Mouse (Mus musculus) liver, embryonic 16.5 days (tissue): Measurements from ENCODE around the gene Abhd14b. TPM values are rescaled to one million over a fixed set of nuclear protein-coding genes. Genes with fewer than 3 reads are reported as not detected.

Source experiments
- ATAC-seq: fragments of 200-750 bp; cut with Nextera tagmentation; 2 replicates; pipeline ENCODE4 v1.8.0; 2017; ENCODE audit warnings: low read depth, mild to moderate bottlenecking, moderate number of reproducible peaks, moderate library complexity
- H3K27ac ChIP-seq: fragments of 300-500 bp; sonication (generic); 2 replicates; pipeline ENCODE4 v1.5.1; 2014; ENCODE audit warnings: mild to moderate bottlenecking, low read length
- H3K27me3 ChIP-seq: fragments of 300-500 bp; sonication (generic); 2 replicates; pipeline ENCODE4 v1.6.1; 2014; ENCODE audit warnings: low read depth, low read length, mixed read lengths; ENCODE audit not compliant: control insufficient read depth, insufficient read depth
- H3K36me3 ChIP-seq: fragments of 300-500 bp; sonication (generic); 2 replicates; pipeline ENCODE4 v1.6.1; 2014; ENCODE audit warnings: mild to moderate bottlenecking; ENCODE audit not compliant: control insufficient read depth, insufficient read depth
- H3K4me1 ChIP-seq: fragments of 300-500 bp; sonication (generic); 2 replicates; pipeline ENCODE4 v1.6.1; 2014; ENCODE audit warnings: low read depth, low read length, mixed read lengths; ENCODE audit not compliant: control insufficient read depth
- H3K4me2 ChIP-seq: fragments of 300-500 bp; sonication (generic); 2 replicates; pipeline ENCODE4 v1.6.1; 2014; ENCODE audit warnings: low read depth, low read length, mixed read lengths
- H3K4me3 ChIP-seq: fragments of 300-500 bp; sonication (generic); 2 replicates; pipeline ENCODE4 v1.5.1; 2014; ENCODE audit warnings: low read depth, mild to moderate bottlenecking, low read length
- H3K9ac ChIP-seq: fragments of 300-500 bp; sonication (generic); 2 replicates; pipeline ENCODE4 v1.6.1; 2014; ENCODE audit warnings: low read depth, low read length
- H3K9me3 ChIP-seq: fragments of 300-500 bp; sonication (generic); replicated peaks from 2 replicates; pipeline ENCODE4 v1.6.1; 2016; ENCODE audit warnings: low read length; ENCODE audit not compliant: control insufficient read depth
- WGBS: fragments of 180-500 bp; shearing (Covaris S2); extraction: QIAGEN DNeasy Blood & Tissue Kit; methylation state at CpG from one replicate; pipeline ENCODE4 v1.1.7; 2014; ENCODE audit not compliant: insufficient replicate concordance; 5-methylcytosine and 5-hydroxymethylcytosine counted together
- polyA plus RNA-seq: library from polyadenylated mRNA; unstranded; fragments of >200 nt; fragmentation: Nextera tagmentation; extraction: Ambion mirVana; gene quantifications from 2 replicates; pipeline ENCODE4 v1.2.1, GENCODE M21; 2015

Abhd14b gene
- polyA plus RNA-seq, 1 experiment from 2014 or later: 37.5 TPM

GRCm38 (mm10) chr9:106409096-106409495 is 38.2 kb upstream of the Abhd14b start:
- H3K4me1 ChIP-seq: peaks cover 23% of the 10 kb centered on the region
- no peaks in the 10 kb centered on the region for H3K36me3 ChIP-seq
- H3K27ac ChIP-seq: no peak overlapping the region
- H3K9me3 ChIP-seq: 0 out of 2 replicates have a peak, but pooled peaks cover 3% of the 10 kb centered on the region
- H3K4me2 ChIP-seq: no peak overlapping the region
- no peak overlapping the region for H3K4me3 ChIP-seq
- ATAC-seq: no peak
- H3K27me3 ChIP-seq: no peaks in the 10 kb centered on the region
- WGBS: 94% methylated on average over 4 of the region's 4 CpGs
- no peak overlapping the region for H3K9ac ChIP-seq

- no peak overlapping the region for H3K27ac ChIP-seq
- no peak overlapping the region for H3K4me3 ChIP-seq
- 0 out of 2 replicates have a peak, but pooled peaks cover 3% of the 10 kb centered on the region for H3K9me3 ChIP-seq
- no peaks in the 10 kb centered on the region for H3K36me3 ChIP-seq
- no peak overlapping the region for H3K4me2 ChIP-seq
- H3K27me3 ChIP-seq: no peaks in the 10 kb centered on the region
- peaks cover 23% of the 10 kb centered on the region for H3K4me1 ChIP-seq
- no peak overlapping the region for H3K9ac ChIP-seq
- ATAC-seq: no peak
- 77% methylated on average over 2 of the region's 2 CpGs for WGBS
These were observed 37.1 kb upstream of the Abhd14b start for GRCm38 (mm10) chr9:106410086-106410650.

- H3K9ac ChIP-seq: peak overlapping the region; percentile 42
- H3K36me3 ChIP-seq: no peaks in the 10 kb centered on the region
- peak overlapping the region; percentile 66 for H3K27ac ChIP-seq
- ATAC-seq: peak; percentile 93
- H3K4me2 ChIP-seq: peak overlapping the region; percentile 61
- WGBS: 18% methylated on average over 9 of the region's 9 CpGs
- H3K4me3 ChIP-seq: peak overlapping the region; percentile 39
- H3K4me1 ChIP-seq: peaks cover 23% of the 10 kb centered on the region
- H3K9me3 ChIP-seq: 0 out of 2 replicates have a peak, but pooled peaks cover 3% of the 10 kb centered on the region
- H3K27me3 ChIP-seq: no peaks in the 10 kb centered on the region
These were observed 36.1 kb upstream of the Abhd14b start for GRCm38 (mm10) chr9:106411091-106411594.

- WGBS: 29% methylated on average over 6 of the region's 6 CpGs
- H3K36me3 ChIP-seq: no peaks in the 10 kb centered on the region
- H3K27me3 ChIP-seq: no peaks in the 10 kb centered on the region
- peak overlapping the region; percentile 39 for H3K4me3 ChIP-seq
- peak; percentile 80 for ATAC-seq
- peak overlapping the region; percentile 66 for H3K27ac ChIP-seq
- 0 out of 2 replicates have a peak, but pooled peaks cover 3% of the 10 kb centered on the region for H3K9me3 ChIP-seq
- 0 out of 2 replicates have a peak overlapping the region, but pooled peaks have one; percentile 1 for H3K9ac ChIP-seq
- H3K4me1 ChIP-seq: peaks cover 23% of the 10 kb centered on the region
- peak overlapping the region; percentile 61 for H3K4me2 ChIP-seq
These were observed 35.5 kb upstream of the Abhd14b start for GRCm38 (mm10) chr9:106411729-106412128.

GRCm38 (mm10) chr9:106412210-106412609 is 35.0 kb upstream of the Abhd14b start:
- Histone ChIP-seq H3K27me3 (no peaks in the 10 kb centered on the region; the same call in 1 of the 2 replicates), H3K36me3 (no peaks in the 10 kb centered on the region), H3K9me3 (0 out of 2 replicates have a peak, but pooled peaks cover 3% of the 10 kb centered on the region), H3K4me3 (no peak overlapping the region), H3K27ac (peak overlapping the region; percentile 0; the same call in 1 of the 2 replicates), H3K4me1 (peaks cover 23% of the 10 kb centered on the region), H3K4me2 (peak overlapping the region; percentile 61; the same call in 1 of the 2 replicates), H3K9ac (no peak overlapping the region)
- WGBS: 81% methylated on average over 3 of the region's 3 CpGs
- no peak for ATAC-seq

- H3K4me1 ChIP-seq: peaks cover 29% of the 10 kb centered on the region
- H3K36me3 ChIP-seq: no peaks in the 10 kb centered on the region
- no peak for ATAC-seq
- H3K9ac ChIP-seq: no peak overlapping the region
- no peak overlapping the region for H3K27ac ChIP-seq
- WGBS: 74% methylated on average over 5 of the region's 5 CpGs
- H3K4me2 ChIP-seq: no peak overlapping the region
- peaks cover 12% of the 10 kb centered on the region for H3K27me3 ChIP-seq
- H3K9me3 ChIP-seq: 0 out of 2 replicates have a peak, but pooled peaks cover 3% of the 10 kb centered on the region
- H3K4me3 ChIP-seq: no peak overlapping the region
These were observed 33.7 kb upstream of the Abhd14b start for GRCm38 (mm10) chr9:106413606-106414005.

GRCm38 (mm10) chr9:106416826-106417225 is 30.4 kb upstream of the Abhd14b start:
- Histone ChIP-seq H3K9me3 (no peaks in the 10 kb centered on the region), H3K36me3 (no peaks in the 10 kb centered on the region), H3K27me3 (peaks cover 38% of the 10 kb centered on the region), H3K4me3 (no peak overlapping the region), H3K9ac (no peak overlapping the region), H3K4me1 (peaks cover 20% of the 10 kb centered on the region), H3K27ac (no peak overlapping the region), H3K4me2 (no peak overlapping the region)
- no peak for ATAC-seq
- 74% methylated on average over 6 of the region's 6 CpGs for WGBS

GRCm38 (mm10) chr9:106417841-106418625 is 29.2 kb upstream of the Abhd14b start:
- Histone ChIP-seq H3K4me2 (peak overlapping the region; percentile 52), H3K36me3 (no peaks in the 10 kb centered on the region), H3K9me3 (no peaks in the 10 kb centered on the region), H3K9ac (no peak overlapping the region), H3K4me3 (peak overlapping the region; percentile 9; the same call in 1 of the 2 replicates), H3K27me3 (peaks cover 38% of the 10 kb centered on the region), H3K4me1 (peaks cover 11% of the 10 kb centered on the region), H3K27ac (no peak overlapping the region)
- 18% methylated on average over 29 of the region's 29 CpGs for WGBS
- no peak for ATAC-seq
